Mouse (Mus musculus): ENCODE results near the gene Elavl1. TPM values are rescaled to one million over a fixed set of nuclear protein-coding genes. Genes with fewer than 3 reads are reported as not detected.
"Not testable (repeated sequence)": the region's sequence is repeated elsewhere in the genome, so short reads cannot be mapped to it uniquely, and the experiment has no call there.

Elavl1 gene
- total and polyA plus RNA-seq, 3 experiments, result 55.8 to 112 (median 76.4) TPM

- no peak overlapping the region for H3K9ac ChIP-seq (ENCODE audit: insufficient read depth, low read depth)
- no peak for TF ChIP-seq MEF2A (IDR thresholded peaks at IDR 0.05; ENCODE audit: borderline replicate concordance, low read depth, low read length)
- TF ChIP-seq USF1 (IDR thresholded peaks at IDR 0.05; ENCODE audit: low read depth, low read length), result no peak
- TF ChIP-seq IRF4 (IDR thresholded peaks at IDR 0.05; ENCODE audit: low read depth, low read length), result no peak
- TF ChIP-seq CTCF (conservative IDR thresholded peaks at IDR 0.05 in 1 of 2, IDR thresholded peaks at IDR 0.05 in 1 of 2; ENCODE audit: low read depth in 2 of 2, low read length in 2 of 2), result no peak
- TF ChIP-seq GABPA (IDR thresholded peaks at IDR 0.05; ENCODE audit: insufficient replicate concordance, low read depth, low read length), result no peak
- no peak for TF ChIP-seq KAT2A (IDR thresholded peaks at IDR 0.05; ENCODE audit: insufficient replicate concordance, low read length)
- TF ChIP-seq MXI1 (IDR thresholded peaks at IDR 0.05; ENCODE audit: low read depth, low read length), result no peak
- TF ChIP-seq ELF1 (IDR thresholded peaks at IDR 0.05; ENCODE audit: low read depth, low read length), result no peak
- H3K27ac ChIP-seq (ENCODE audit: insufficient read depth, low read depth), result no peak overlapping the region
- H3K9me3 ChIP-seq (replicated peaks; ENCODE audit: low read length), result no peaks in the 10 kb centered on the region
- H3K4me1 ChIP-seq (ENCODE audit: control insufficient read depth in 1 of 2, insufficient read depth in 2 of 2), result no peaks in the 10 kb centered on the region
- in situ Hi-C loops (cut with MboI; ENCODE audit: low pct_ligation_motif_present, low pct_unique_long_range_greater_than_20kb, low sequenced_read_pairs), result loop anchor here (25.0 kb wide), 1 partner anchor 641 kb away; the partner anchor contains the start of gene Clec4g
- H3K79me2 ChIP-seq (replicated peaks; ENCODE audit: control insufficient read depth, extremely low read depth, insufficient read depth, poor library complexity, severe bottlenecking), result no peaks in the 10 kb centered on the region
- dilution Hi-C loops (cut with MboI; ENCODE audit: extremely low pct_ligation_motif_present, extremely low pct_unique_long_range_greater_than_20kb, low sequenced_read_pairs), result no loop called here
- peaks cover 0 to 2% of the 10 kb centered on the region in 2 experiments for H3K36me3 ChIP-seq (replicated peaks in 1 of 2; ENCODE audit: control insufficient read depth in 1 of 2, insufficient read depth in 1 of 2, low read length in 1 of 2)
- no peak overlapping the region for H3K4me3 ChIP-seq (replicated peaks in 1 of 3; ENCODE audit: low read depth in 2 of 3, low read length in 2 of 3, poor library complexity in 1 of 3)
- no peak overlapping the region for H3K4me2 ChIP-seq (ENCODE audit: insufficient read depth, low read depth, poor library complexity, severe bottlenecking)
- H3K27me3 ChIP-seq (replicated peaks), result no peaks in the 10 kb centered on the region
- no peak for DNase-seq (ENCODE audit: extremely low read depth)
Observed at GRCm38 (mm10) chr8:4353741-4354140, 28.5 kb upstream of the Elavl1 start.

- H3K27me3 ChIP-seq (replicated peaks); H3K9me3 ChIP-seq (replicated peaks; ENCODE audit: low read length); H3K27ac ChIP-seq (ENCODE audit: insufficient read depth, low read depth); H3K4me3 ChIP-seq (replicated peaks in 1 of 3; ENCODE audit: low read depth in 2 of 3, low read length in 2 of 3, poor library complexity in 1 of 3); H3K36me3 ChIP-seq (replicated peaks in 1 of 2; ENCODE audit: control insufficient read depth in 1 of 2, insufficient read depth in 1 of 2, low read length in 1 of 2); H3K4me2 ChIP-seq (ENCODE audit: insufficient read depth, low read depth, poor library complexity, severe bottlenecking); DNase-seq (ENCODE audit: extremely low read depth); H3K79me2 ChIP-seq (replicated peaks; ENCODE audit: control insufficient read depth, extremely low read depth, insufficient read depth, poor library complexity, severe bottlenecking); dilution Hi-C loops (cut with MboI; ENCODE audit: extremely low pct_ligation_motif_present, extremely low pct_unique_long_range_greater_than_20kb, low sequenced_read_pairs); H3K9ac ChIP-seq (ENCODE audit: insufficient read depth, low read depth): not testable (repeated sequence)
- in situ Hi-C loops (cut with MboI; ENCODE audit: low pct_ligation_motif_present, low pct_unique_long_range_greater_than_20kb, low sequenced_read_pairs), result loop anchor here (25.0 kb wide), 1 partner anchor 640 kb away; the partner anchor contains the start of gene Clec4g
- H3K4me1 ChIP-seq (ENCODE audit: control insufficient read depth in 1 of 2, insufficient read depth in 2 of 2), result peaks cover 2 to 10% of the 10 kb centered on the region in 2 experiments
Observed at GRCm38 (mm10) chr8:4352562-4352961, 27.3 kb upstream of the Elavl1 start.

GRCm38 (mm10) chr8:4350618-4351017 lies 25.4 kb upstream of the Elavl1 start:
- no peak for TF ChIP-seq CTCF (conservative IDR thresholded peaks at IDR 0.05 in 1 of 2, IDR thresholded peaks at IDR 0.05 in 1 of 2; ENCODE audit: low read depth in 2 of 2, low read length in 2 of 2)
- TF ChIP-seq IRF4 (IDR thresholded peaks at IDR 0.05; ENCODE audit: low read depth, low read length), result no peak
- TF ChIP-seq NRF1 (IDR thresholded peaks at IDR 0.05; ENCODE audit: low read depth, low read length), result no peak
- no peak for TF ChIP-seq PAX5 (IDR thresholded peaks at IDR 0.05; ENCODE audit: low read length)
- dilution Hi-C loops (cut with MboI; ENCODE audit: extremely low pct_ligation_motif_present, extremely low pct_unique_long_range_greater_than_20kb, low sequenced_read_pairs) (no loop called here), in situ Hi-C loops (cut with MboI; ENCODE audit: low pct_ligation_motif_present, low pct_unique_long_range_greater_than_20kb, low sequenced_read_pairs) (loop anchor here (25.0 kb wide), 1 partner anchor 638 kb away; the partner anchor contains the start of gene Clec4g)
- Histone ChIP-seq H3K4me2 (ENCODE audit: insufficient read depth, low read depth, poor library complexity, severe bottlenecking) (no peak overlapping the region), H3K27ac (ENCODE audit: insufficient read depth, low read depth) (no peak overlapping the region), H3K36me3 (replicated peaks in 1 of 2; ENCODE audit: control insufficient read depth in 1 of 2, insufficient read depth in 1 of 2, low read length in 1 of 2) (peaks cover 0 to 4% of the 10 kb centered on the region in 2 experiments), H3K9me3 (replicated peaks; ENCODE audit: low read length) (no peaks in the 10 kb centered on the region), H3K9ac (ENCODE audit: insufficient read depth, low read depth) (no peak overlapping the region), H3K27me3 (replicated peaks) (no peaks in the 10 kb centered on the region), H3K4me3 (replicated peaks in 1 of 3; ENCODE audit: low read depth in 2 of 3, low read length in 2 of 3, poor library complexity in 1 of 3) (no peak overlapping the region), H3K4me1 (ENCODE audit: control insufficient read depth in 1 of 2, insufficient read depth in 2 of 2) (peaks cover 4 to 14% of the 10 kb centered on the region in 2 experiments), H3K79me2 (replicated peaks; ENCODE audit: control insufficient read depth, extremely low read depth, insufficient read depth, poor library complexity, severe bottlenecking) (no peaks in the 10 kb centered on the region)
- no peak for DNase-seq (ENCODE audit: extremely low read depth)

All from CH12.LX (cell line).